Mouse (Mus musculus): ENCODE data around the gene Avil.

DNA sequence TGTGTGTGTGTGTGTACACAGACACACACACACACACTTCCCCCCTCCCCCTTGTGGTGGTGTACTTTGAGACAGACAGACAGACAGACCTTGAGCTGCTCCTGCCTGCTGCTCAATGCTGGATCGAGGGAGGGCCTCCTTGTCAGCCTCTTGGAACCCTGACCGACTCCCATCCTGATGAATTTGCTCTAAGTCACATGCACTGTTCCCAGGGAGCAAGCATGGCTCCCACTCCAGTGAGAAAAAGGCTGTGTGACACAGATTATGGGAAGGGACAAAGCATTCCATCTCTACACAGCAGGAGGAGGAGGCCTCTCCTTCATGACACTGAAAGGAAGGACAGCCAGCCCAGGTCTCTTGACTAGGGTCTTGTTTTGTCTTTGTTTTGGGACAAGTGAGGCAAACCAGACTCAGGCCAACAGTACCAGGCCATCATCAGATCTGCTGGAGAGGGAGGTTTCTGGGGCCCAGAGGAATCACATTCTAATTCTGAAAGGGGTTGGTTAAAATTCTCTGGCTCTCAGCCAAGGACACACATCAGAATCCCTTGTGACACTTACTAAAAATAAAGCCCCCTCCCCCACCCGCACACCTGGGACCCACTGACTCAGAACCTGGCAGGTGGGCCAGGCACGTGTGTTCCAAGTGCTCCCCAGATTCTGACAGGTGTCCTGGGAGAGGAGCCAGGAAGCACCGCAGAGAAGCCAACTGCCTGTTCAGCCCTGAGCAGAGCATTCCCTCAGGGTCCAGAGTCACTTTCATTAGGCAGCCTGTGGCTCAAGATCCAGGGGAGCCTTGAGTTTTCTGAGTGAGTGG, 16.1 kb upstream of the Avil start:
- TF ChIP-seq POLR2A (IDR thresholded peaks at IDR 0.05; ENCODE audit: insufficient read depth, low read depth, low read length) (no peak), CTCF (IDR thresholded peaks at IDR 0.05; ENCODE audit: insufficient read depth, low read depth, low read length) (no peak)

Measured in olfactory bulb, adult 2 months (tissue).